Mouse (Mus musculus) liver, embryonic 16.5 days (tissue): ENCODE results near the gene Ptch2. TPM values are rescaled to one million over a fixed set of nuclear protein-coding genes. Genes with fewer than 3 reads are reported as not detected.

Experiments
- ATAC-seq: fragments of 200-750 bp; cut with Nextera tagmentation; 2 replicates; pipeline ENCODE4 v1.8.0; 2017; ENCODE audit warnings: low read depth, mild to moderate bottlenecking, moderate number of reproducible peaks, moderate library complexity
- H3K27ac ChIP-seq: fragments of 300-500 bp; sonication (generic); 2 replicates; pipeline ENCODE4 v1.5.1; 2014; ENCODE audit warnings: mild to moderate bottlenecking, low read length
- H3K27me3 ChIP-seq: fragments of 300-500 bp; sonication (generic); 2 replicates; pipeline ENCODE4 v1.6.1; 2014; ENCODE audit warnings: low read depth, low read length, mixed read lengths; ENCODE audit not compliant: control insufficient read depth, insufficient read depth
- H3K36me3 ChIP-seq: fragments of 300-500 bp; sonication (generic); 2 replicates; pipeline ENCODE4 v1.6.1; 2014; ENCODE audit warnings: mild to moderate bottlenecking; ENCODE audit not compliant: control insufficient read depth, insufficient read depth
- H3K4me1 ChIP-seq: fragments of 300-500 bp; sonication (generic); 2 replicates; pipeline ENCODE4 v1.6.1; 2014; ENCODE audit warnings: low read depth, low read length, mixed read lengths; ENCODE audit not compliant: control insufficient read depth
- H3K4me2 ChIP-seq: fragments of 300-500 bp; sonication (generic); 2 replicates; pipeline ENCODE4 v1.6.1; 2014; ENCODE audit warnings: low read depth, low read length, mixed read lengths
- H3K4me3 ChIP-seq: fragments of 300-500 bp; sonication (generic); 2 replicates; pipeline ENCODE4 v1.5.1; 2014; ENCODE audit warnings: low read depth, mild to moderate bottlenecking, low read length
- H3K9ac ChIP-seq: fragments of 300-500 bp; sonication (generic); 2 replicates; pipeline ENCODE4 v1.6.1; 2014; ENCODE audit warnings: low read depth, low read length
- H3K9me3 ChIP-seq: fragments of 300-500 bp; sonication (generic); replicated peaks from 2 replicates; pipeline ENCODE4 v1.6.1; 2016; ENCODE audit warnings: low read length; ENCODE audit not compliant: control insufficient read depth
- WGBS: fragments of 180-500 bp; shearing (Covaris S2); extraction: QIAGEN DNeasy Blood & Tissue Kit; methylation state at CpG from one replicate; pipeline ENCODE4 v1.1.7; 2014; ENCODE audit not compliant: insufficient replicate concordance; 5-methylcytosine and 5-hydroxymethylcytosine counted together
- polyA plus RNA-seq: library from polyadenylated mRNA; unstranded; fragments of >200 nt; fragmentation: Nextera tagmentation; extraction: Ambion mirVana; gene quantifications from 2 replicates; pipeline ENCODE4 v1.2.1, GENCODE M21; 2015

Ptch2 gene
- polyA plus RNA-seq, 1 experiment from 2014 or later, result 0.67 TPM

DNA sequence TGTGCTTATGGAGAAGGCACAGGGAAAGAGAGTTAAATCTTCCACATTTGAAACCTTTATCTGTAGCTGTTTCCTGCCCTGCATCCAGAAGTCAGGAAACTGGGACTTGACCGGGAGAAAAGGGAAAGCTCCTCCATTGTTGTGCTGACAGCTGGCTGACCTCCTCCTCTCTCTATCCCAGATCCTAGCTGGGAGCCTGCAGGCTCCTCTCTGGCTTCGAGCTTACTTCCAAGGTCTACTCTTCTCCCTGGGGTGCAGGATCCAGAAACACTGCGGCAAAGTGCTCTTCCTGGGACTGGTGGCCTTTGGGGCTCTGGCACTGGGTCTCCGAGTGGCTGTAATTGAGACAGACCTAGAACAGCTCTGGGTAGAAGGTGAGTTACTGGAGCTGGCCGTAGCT is 791 bp downstream of the Ptch2 start:
- H3K27me3 ChIP-seq, result peaks cover 26% of the 10 kb centered on the region
- peak overlapping the region; percentile 48 for H3K4me3 ChIP-seq
- no peak; the same call in 1 of the 2 replicates for ATAC-seq
- no peak overlapping the region for H3K9ac ChIP-seq
- H3K9me3 ChIP-seq, result no peaks in the 10 kb centered on the region
- no peaks in the 10 kb centered on the region for H3K36me3 ChIP-seq
- WGBS, result 21% methylated on average over 5 of the region's 5 CpGs
- H3K27ac ChIP-seq, result peak overlapping the region; percentile 8; the same call in 1 of the 2 replicates
- no peak overlapping the region for H3K4me2 ChIP-seq
- H3K4me1 ChIP-seq, result peaks cover 10% of the 10 kb centered on the region

DNA sequence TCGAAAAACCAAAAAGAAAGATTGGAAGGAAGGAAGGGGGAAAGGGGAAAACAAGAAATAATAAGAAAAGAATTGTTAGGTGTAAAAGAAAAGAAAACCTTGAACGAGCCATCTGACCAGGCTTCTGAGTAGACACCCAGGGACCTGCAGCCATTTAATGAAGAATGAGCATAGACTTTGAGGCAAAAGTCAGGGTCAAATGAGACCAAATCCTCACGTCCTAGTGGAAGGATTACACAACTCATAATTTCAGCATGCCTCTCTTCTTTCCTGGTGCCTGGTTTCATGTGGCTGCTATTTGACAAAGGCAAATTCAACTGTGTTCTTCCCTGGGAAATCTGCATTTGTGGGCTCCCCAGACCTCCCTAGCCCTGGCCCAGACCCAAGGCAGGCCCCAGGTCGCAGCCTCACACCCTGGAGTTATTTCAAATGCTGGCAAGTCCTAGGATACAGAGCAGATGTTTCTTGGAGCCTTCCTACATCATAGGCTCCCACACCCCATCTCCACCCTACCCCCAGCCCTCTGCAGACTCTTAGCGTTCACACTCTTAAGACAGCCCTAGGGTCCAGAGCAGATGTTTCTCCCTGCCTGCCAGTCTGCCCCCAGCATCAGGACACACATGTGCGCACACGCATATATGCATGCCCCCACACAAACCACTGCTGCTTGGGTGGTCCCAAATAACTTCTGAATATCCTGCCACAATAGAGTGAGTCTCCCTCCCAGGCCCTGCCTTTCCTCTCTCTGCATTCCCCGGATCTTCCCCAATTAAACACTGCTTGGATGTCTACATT is 2.3 kb downstream of the Ptch2 start:
- H3K9ac ChIP-seq, result no peak overlapping the region
- no peak for ATAC-seq
- H3K4me1 ChIP-seq, result peaks cover 10% of the 10 kb centered on the region
- no peaks in the 10 kb centered on the region for H3K9me3 ChIP-seq
- H3K27me3 ChIP-seq, result peaks cover 26% of the 10 kb centered on the region
- no peak overlapping the region for H3K27ac ChIP-seq
- H3K4me3 ChIP-seq, result no peak overlapping the region
- no peak overlapping the region for H3K4me2 ChIP-seq
- WGBS, result 59% methylated on average over 8 of the region's 8 CpGs
- no peaks in the 10 kb centered on the region for H3K36me3 ChIP-seq

DNA sequence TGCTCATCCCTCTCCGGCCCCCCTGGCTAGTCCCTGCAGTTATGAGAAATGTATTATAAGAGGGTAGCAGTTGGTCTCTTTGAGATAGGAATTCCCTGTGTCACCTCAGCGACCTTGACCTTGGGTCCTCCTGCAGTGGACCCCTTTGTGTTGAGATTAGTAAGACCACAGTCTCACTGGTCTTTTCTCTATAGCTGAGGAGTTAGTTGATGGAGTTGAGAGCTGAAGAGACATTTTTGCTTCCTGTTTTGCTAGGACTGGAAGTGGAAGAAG is 2.8 kb downstream of the Ptch2 start:
- ATAC-seq, result no peak
- peaks cover 10% of the 10 kb centered on the region for H3K4me1 ChIP-seq
- H3K9me3 ChIP-seq, result no peaks in the 10 kb centered on the region
- no peaks in the 10 kb centered on the region for H3K36me3 ChIP-seq
- 62% methylated on average over 2 of the region's 2 CpGs for WGBS
- no peak overlapping the region; the same call in 1 of the 2 replicates for H3K27ac ChIP-seq
- H3K27me3 ChIP-seq, result peaks cover 26% of the 10 kb centered on the region
- H3K4me2 ChIP-seq, result no peak overlapping the region
- no peak overlapping the region for H3K9ac ChIP-seq
- H3K4me3 ChIP-seq, result no peak overlapping the region

DNA sequence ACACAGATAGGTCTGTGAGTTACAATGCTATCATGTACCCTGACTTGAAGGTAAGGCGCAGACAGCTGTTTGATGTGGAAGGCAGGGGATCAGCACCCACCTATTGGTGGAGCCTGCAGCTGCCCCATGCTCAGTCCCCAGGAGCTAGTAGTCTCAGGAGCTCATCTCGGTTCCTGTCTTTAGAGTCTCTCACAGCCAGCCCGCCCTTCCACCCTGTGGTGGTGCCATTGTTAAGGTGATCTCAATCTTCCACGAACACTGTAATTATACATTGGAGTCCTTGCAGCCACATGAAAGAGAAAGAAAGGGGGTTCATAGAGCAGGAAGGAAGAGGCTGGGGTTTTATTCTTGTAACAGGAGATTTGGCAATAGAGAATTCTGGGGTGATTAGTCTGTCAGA is 4.2 kb downstream of the Ptch2 start:
- H3K9me3 ChIP-seq, result no peaks in the 10 kb centered on the region
- H3K9ac ChIP-seq, result no peak overlapping the region
- no peak overlapping the region for H3K4me3 ChIP-seq
- H3K4me1 ChIP-seq, result peaks cover 10% of the 10 kb centered on the region
- H3K36me3 ChIP-seq, result no peaks in the 10 kb centered on the region
- no peak for ATAC-seq
- no peak overlapping the region for H3K27ac ChIP-seq
- H3K4me2 ChIP-seq, result no peak overlapping the region
- H3K27me3 ChIP-seq, result peaks cover 24% of the 10 kb centered on the region
- 53% methylated on average over 4 of the region's 4 CpGs for WGBS

DNA sequence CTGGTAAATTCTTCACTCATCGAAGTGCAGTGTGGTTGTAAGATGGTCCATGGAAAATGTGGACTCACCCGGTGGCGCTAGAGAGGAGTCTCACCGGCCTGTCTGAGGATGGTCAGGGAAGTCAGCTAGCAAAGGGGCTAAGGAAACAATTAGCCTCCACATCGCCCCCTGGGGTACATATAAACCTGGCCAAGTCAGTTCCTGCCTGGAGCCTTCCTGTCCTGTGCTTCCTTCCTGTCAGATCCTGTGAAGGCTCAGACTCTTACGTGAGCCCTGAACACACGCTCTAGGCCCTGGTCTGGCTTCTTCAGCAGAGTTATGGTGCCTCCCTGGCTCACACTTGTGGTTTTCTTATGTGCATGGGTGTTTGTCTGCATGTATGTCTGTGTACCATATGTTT is 5.3 kb downstream of the Ptch2 start:
- Histone ChIP-seq H3K9ac (no peak overlapping the region), H3K27me3 (peaks cover 14% of the 10 kb centered on the region), H3K36me3 (no peaks in the 10 kb centered on the region), H3K4me1 (peaks cover 1% of the 10 kb centered on the region), H3K9me3 (no peaks in the 10 kb centered on the region), H3K4me3 (no peak overlapping the region), H3K27ac (no peak overlapping the region), H3K4me2 (no peak overlapping the region)
- 38% methylated on average over 7 of the region's 7 CpGs for WGBS
- ATAC-seq, result no peak

DNA sequence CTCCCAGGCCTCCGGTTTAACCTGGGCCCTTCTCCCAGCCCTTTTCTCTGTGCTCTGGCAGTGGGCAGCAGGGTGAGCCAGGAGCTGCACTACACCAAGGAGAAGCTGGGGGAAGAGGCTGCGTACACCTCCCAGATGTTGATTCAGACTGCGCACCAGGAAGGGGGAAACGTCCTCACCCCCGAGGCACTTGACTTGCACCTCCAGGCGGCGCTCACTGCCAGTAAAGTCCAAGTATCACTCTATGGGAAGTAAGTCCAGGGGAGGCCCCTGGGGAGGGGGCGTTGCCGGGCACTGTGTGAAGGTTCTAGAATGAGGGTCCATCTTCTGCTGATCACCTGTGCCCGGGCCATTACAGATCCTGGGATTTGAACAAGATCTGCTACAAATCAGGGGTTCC is 8.8 kb downstream of the Ptch2 start:
- 58% methylated on average over 10 of the region's 10 CpGs for WGBS
- Histone ChIP-seq H3K4me2 (no peak overlapping the region), H3K27me3 (no peaks in the 10 kb centered on the region), H3K4me3 (no peak overlapping the region), H3K36me3 (no peaks in the 10 kb centered on the region), H3K27ac (no peak overlapping the region), H3K9me3 (no peaks in the 10 kb centered on the region), H3K4me1 (no peaks in the 10 kb centered on the region), H3K9ac (no peak overlapping the region)
- ATAC-seq, result no peak

DNA sequence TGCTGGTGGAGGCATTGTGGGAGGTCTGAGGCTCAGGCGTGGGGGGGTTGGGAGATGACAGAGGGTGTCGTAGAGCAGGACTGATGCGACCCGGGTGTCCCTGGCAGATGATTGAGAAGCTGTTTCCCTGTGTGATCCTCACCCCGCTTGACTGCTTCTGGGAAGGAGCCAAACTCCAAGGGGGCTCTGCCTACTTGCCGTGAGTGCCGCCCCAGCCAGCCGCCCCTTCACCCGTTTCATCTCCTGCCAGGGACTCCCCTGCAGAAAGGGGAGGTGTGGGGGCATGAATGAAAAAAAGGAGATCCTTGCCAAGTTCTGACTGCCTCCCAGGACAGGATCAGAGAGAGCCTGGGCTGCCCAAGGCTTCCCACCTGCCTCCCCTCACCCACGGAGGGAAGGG is 9.3 kb downstream of the Ptch2 start:
- no peak overlapping the region for H3K27ac ChIP-seq
- no peak overlapping the region for H3K4me3 ChIP-seq
- H3K9me3 ChIP-seq, result no peaks in the 10 kb centered on the region
- no peaks in the 10 kb centered on the region for H3K36me3 ChIP-seq
- H3K4me1 ChIP-seq, result no peaks in the 10 kb centered on the region
- WGBS, result 63% methylated on average over 10 of the region's 10 CpGs
- no peaks in the 10 kb centered on the region for H3K27me3 ChIP-seq
- ATAC-seq, result no peak
- H3K9ac ChIP-seq, result no peak overlapping the region
- no peak overlapping the region for H3K4me2 ChIP-seq

DNA sequence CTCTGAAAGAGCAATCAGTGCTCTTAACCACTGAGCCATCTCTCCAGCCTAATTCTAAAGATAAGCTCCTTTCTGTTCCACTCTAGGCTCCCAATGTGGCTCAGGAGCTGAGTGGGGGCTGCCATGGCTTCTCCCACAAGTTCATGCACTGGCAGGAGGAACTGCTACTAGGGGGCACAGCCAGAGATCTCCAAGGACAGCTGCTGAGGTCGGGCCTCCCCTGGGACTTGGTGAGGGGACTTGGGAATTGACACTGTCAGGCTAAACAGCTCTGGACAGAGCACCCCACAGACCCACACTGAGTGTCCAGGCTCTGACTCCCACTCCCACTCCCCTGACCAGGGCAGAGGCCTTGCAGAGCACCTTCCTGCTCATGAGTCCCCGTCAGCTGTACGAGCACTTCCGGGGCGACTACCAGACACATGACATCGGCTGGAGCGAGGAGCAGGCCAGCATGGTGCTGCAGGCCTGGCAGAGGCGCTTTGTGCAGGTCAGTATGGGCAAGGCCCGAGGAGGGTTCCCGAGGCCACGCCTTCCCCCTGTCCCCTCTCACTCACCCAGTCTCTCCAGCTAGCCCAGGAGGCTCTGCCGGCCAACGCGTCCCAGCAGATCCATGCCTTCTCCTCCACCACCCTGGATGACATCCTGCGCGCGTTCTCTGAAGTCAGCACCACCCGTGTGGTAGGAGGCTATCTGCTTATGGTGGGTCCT is 12.1 kb downstream of the Ptch2 start:
- WGBS, result 77% methylated on average over 16 of the region's 18 CpGs
- H3K4me1 ChIP-seq, result no peaks in the 10 kb centered on the region
- no peak overlapping the region for H3K27ac ChIP-seq
- no peaks in the 10 kb centered on the region for H3K36me3 ChIP-seq
- no peak overlapping the region for H3K9ac ChIP-seq
- no peak overlapping the region for H3K4me2 ChIP-seq
- H3K27me3 ChIP-seq, result no peaks in the 10 kb centered on the region
- no peak overlapping the region for H3K4me3 ChIP-seq
- no peaks in the 10 kb centered on the region for H3K9me3 ChIP-seq
- ATAC-seq, result no peak

DNA sequence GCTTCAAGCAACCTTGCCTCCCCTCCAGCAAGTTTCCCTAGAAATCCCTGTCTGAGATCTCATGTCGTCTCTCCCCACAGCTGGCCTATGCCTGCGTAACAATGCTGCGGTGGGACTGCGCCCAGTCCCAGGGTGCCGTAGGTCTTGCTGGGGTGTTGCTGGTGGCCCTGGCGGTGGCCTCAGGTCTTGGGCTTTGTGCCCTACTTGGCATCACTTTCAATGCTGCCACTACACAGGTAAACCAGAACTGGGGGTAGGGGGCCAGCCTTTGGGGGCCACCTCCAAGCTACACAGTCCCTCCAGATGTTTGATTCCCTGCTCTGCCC is 12.6 kb downstream of the Ptch2 start:
- Histone ChIP-seq H3K27ac (no peak overlapping the region), H3K9me3 (no peaks in the 10 kb centered on the region), H3K9ac (no peak overlapping the region), H3K4me1 (no peaks in the 10 kb centered on the region), H3K27me3 (no peaks in the 10 kb centered on the region), H3K36me3 (no peaks in the 10 kb centered on the region), H3K4me3 (no peak overlapping the region), H3K4me2 (no peak overlapping the region)
- 85% methylated on average over 6 of the region's 6 CpGs for WGBS
- ATAC-seq, result no peak
